Mouse (Mus musculus): Measurements from ENCODE around the gene Lysmd1. TPM values are rescaled to one million over a fixed set of nuclear protein-coding genes. Genes with fewer than 3 reads are reported as not detected.
"Not testable (repeated sequence)": the region's sequence is repeated elsewhere in the genome, so short reads cannot be mapped to it uniquely, and the experiment has no call there.

Gene Lysmd1
- polyA plus RNA-seq, 1 experiment from 2014 or later: 9.1 TPM

DNA sequence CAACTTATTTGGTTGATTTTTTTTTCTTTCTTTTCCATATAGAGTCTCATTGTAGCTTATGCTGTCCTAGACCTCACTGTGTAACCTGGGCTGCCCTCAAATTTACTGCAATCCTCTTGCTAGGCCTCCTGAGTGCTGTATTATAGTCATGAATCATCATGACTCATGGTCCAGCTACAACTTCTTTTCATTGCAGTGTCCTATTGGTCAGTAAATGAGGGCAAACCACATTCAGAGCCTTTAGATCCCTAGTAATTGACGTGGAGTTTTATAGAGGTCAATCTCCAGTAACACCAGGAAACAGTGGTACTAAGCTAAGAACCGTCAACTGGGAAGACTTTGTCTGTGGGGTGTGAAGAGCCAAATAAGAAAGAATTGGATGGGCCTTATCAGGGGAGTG is 16.1 kb upstream of the Lysmd1 start:
- Histone ChIP-seq H3K36me3 (peaks cover 75% of the 10 kb centered on the region), H3K9ac (no peak overlapping the region), H3K4me1 (replicated peaks) (peaks cover 1% of the 10 kb centered on the region; the same call in 1 of the 2 replicates), H3K4me3 (no peak overlapping the region), H3K27me3 (replicated peaks) (no peaks in the 10 kb centered on the region), H3K27ac (ENCODE audit: poor library complexity, severe bottlenecking) (no peak overlapping the region), H3K4me2 (no peak overlapping the region), H3K9me3 (replicated peaks) (no peaks in the 10 kb centered on the region)
- no peak for ATAC-seq (ENCODE audit: insufficient number of reproducible peaks, low FRiP score)
- WGBS: 84% methylated on average over 2 of the region's 2 CpGs

DNA sequence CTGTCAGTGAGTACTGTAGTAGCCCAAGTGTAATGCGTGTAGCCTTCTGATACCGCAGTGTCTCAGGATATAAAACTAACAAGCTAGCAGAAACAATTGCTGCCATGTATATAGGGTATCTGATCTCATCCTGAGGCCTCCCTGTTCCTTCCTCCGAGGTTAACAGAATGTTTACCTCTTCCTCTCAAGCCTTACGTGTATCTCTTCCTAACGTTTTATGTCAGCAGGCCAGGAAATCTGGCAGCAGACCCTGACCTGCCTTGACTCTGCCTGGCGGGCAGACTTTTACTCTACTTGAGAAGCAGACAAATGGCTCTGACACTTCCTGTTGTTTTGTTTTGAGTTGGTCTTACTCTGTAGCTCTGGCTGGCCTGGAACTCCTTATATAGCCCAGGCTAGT is 12.3 kb upstream of the Lysmd1 start:
- Histone ChIP-seq H3K4me2 (no peak overlapping the region), H3K4me1 (replicated peaks) (peaks cover 14% of the 10 kb centered on the region), H3K4me3 (no peak overlapping the region), H3K27ac (ENCODE audit: poor library complexity, severe bottlenecking) (peak overlapping the region; percentile 50), H3K27me3 (replicated peaks) (no peaks in the 10 kb centered on the region), H3K9ac (no peak overlapping the region), H3K36me3 (peaks cover 55% of the 10 kb centered on the region), H3K9me3 (replicated peaks) (no peaks in the 10 kb centered on the region)
- WGBS: 52% methylated on average over 6 of the region's 6 CpGs
- ATAC-seq (ENCODE audit: insufficient number of reproducible peaks, low FRiP score): peak; percentile 41; the same call in 1 of the 2 replicates

DNA sequence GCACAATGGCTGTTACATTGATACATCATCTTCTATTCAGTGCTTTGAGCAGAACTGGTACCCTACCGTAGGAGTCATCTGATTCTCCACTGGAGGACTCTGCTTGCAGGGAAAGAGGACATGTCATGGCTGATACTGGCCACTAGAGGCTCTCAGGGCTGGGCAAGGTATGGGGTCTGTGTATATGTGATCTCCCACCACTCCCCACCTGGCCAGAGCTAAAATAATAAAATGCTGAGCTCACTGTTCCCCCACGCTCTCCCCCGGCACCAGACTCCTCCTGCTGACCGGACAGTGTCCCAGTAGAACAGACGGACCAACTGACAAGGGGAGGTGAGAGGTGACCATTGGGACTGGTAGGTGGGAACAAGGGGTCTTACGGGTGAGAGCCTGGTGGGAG is 9.6 kb upstream of the Lysmd1 start, which contains the start of gene Tmod4:
Tmod4 (plus strand) TSS at position 231 of the 400 bp plus-strand sequence.
- ATAC-seq (ENCODE audit: insufficient number of reproducible peaks, low FRiP score): no peak; the same call in 1 of the 2 replicates
- no peak within 1 kb of the TSS for H3K4me2 ChIP-seq
- no peaks in the 10 kb centered on the region for H3K9me3 ChIP-seq (replicated peaks)
- no peak within 1 kb of the TSS for H3K4me3 ChIP-seq
- peaks cover 40% of the 10 kb centered on the region for H3K36me3 ChIP-seq
- H3K9ac ChIP-seq: 0 out of 2 replicates have a peak within 1 kb of the TSS, but pooled peaks have one; percentile 8
- H3K27ac ChIP-seq (ENCODE audit: poor library complexity, severe bottlenecking): peak within 1 kb of the TSS; percentile 22; the same call in 1 of the 2 replicates
- no peaks in the 10 kb centered on the region for H3K27me3 ChIP-seq (replicated peaks)
- 53% methylated on average over 6 of the region's 6 CpGs for WGBS
- peaks cover 14% of the 10 kb centered on the region for H3K4me1 ChIP-seq (replicated peaks)

DNA sequence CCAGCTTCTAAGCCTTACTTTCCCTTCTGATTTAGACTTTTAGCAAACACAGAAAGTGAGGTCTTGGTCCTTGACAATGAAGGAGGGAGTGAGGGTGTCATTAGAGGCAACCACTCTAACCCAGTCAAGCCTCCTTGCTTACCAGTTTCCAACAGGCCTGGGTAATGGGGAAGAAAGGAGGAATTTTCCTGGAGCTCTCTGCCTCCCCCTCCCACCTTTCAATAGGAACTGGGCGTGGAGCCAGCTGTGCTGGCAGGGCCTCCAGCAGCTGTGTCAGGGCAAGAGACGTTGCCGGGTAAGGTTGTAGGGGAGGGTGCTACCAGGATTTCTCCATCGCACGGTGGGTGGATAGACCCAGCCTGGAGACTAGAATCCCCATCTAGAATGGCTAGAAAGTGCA is 8.9 kb upstream of the Lysmd1 start:
- Histone ChIP-seq H3K4me3 (no peak overlapping the region), H3K4me2 (no peak overlapping the region)

GRCm38 (mm10) chr3:95129226-95129651 is 4.6 kb upstream of the Lysmd1 start:
- no peak for ATAC-seq (ENCODE audit: insufficient number of reproducible peaks, low FRiP score)
- no peaks in the 10 kb centered on the region for H3K27me3 ChIP-seq (replicated peaks)
- H3K27ac ChIP-seq (ENCODE audit: poor library complexity, severe bottlenecking): no peak overlapping the region
- no peak overlapping the region for H3K9ac ChIP-seq
- 63% methylated on average over 6 of the region's 6 CpGs for WGBS
- no peak overlapping the region for H3K4me3 ChIP-seq
- no peak overlapping the region for H3K4me2 ChIP-seq
- no peaks in the 10 kb centered on the region for H3K9me3 ChIP-seq (replicated peaks)
- H3K4me1 ChIP-seq (replicated peaks): peaks cover 18% of the 10 kb centered on the region
- H3K36me3 ChIP-seq: peaks cover 30% of the 10 kb centered on the region

More for the DNA sequence above, 8.9 kb upstream of the Lysmd1 start:
- peaks cover 14% of the 10 kb centered on the region for H3K4me1 ChIP-seq (replicated peaks)
- 0 out of 2 replicates have a peak overlapping the region, but pooled peaks have one; percentile 8 for H3K9ac ChIP-seq
- no peaks in the 10 kb centered on the region for H3K9me3 ChIP-seq (replicated peaks)
- H3K27me3 ChIP-seq (replicated peaks): no peaks in the 10 kb centered on the region
- H3K27ac ChIP-seq (ENCODE audit: poor library complexity, severe bottlenecking): no peak overlapping the region; the same call in 1 of the 2 replicates
- ATAC-seq (ENCODE audit: insufficient number of reproducible peaks, low FRiP score): peak; percentile 65; the same call in 1 of the 2 replicates
- peaks cover 40% of the 10 kb centered on the region for H3K36me3 ChIP-seq
- WGBS: 16% methylated on average over 5 of the region's 5 CpGs

DNA sequence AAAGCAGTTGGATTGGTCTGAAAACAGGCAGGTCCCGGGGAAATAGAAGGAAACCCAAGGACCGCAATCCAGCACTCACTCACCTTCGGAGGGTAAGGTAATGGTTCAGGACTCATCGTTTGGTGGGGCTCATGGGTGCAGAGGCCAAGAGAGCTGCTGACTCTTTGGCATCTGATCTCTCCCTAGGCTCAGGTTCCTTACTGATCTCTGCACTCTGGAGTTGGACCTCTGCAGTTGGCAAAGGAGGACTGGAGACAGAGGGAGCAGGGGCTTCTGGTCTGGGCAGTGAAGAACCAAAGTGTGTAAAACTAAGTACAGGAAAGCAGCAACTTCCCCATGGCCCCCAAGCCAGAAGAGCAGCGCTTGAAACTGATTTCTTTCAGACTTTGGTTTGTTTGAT is 3.8 kb upstream of the Lysmd1 start:
- Histone ChIP-seq H3K27ac (ENCODE audit: poor library complexity, severe bottlenecking) (no peak overlapping the region), H3K4me3 (no peak overlapping the region), H3K4me1 (replicated peaks) (peaks cover 13% of the 10 kb centered on the region), H3K9me3 (replicated peaks) (no peaks in the 10 kb centered on the region), H3K36me3 (peaks cover 30% of the 10 kb centered on the region), H3K4me2 (no peak overlapping the region), H3K9ac (no peak overlapping the region), H3K27me3 (replicated peaks) (no peaks in the 10 kb centered on the region)
- no peak for ATAC-seq (ENCODE audit: insufficient number of reproducible peaks, low FRiP score)
- WGBS: 87% methylated on average over 5 of the region's 5 CpGs

GRCm38 (mm10) chr3:95132389-95132788 is 1.5 kb upstream of the Lysmd1 start:
- H3K27me3 ChIP-seq (replicated peaks); H3K9me3 ChIP-seq (replicated peaks); H3K27ac ChIP-seq (ENCODE audit: poor library complexity, severe bottlenecking); H3K4me3 ChIP-seq; H3K4me2 ChIP-seq; ATAC-seq (ENCODE audit: insufficient number of reproducible peaks, low FRiP score); H3K9ac ChIP-seq: not testable (repeated sequence)
- Histone ChIP-seq H3K4me1 (replicated peaks) (peaks cover 19% of the 10 kb centered on the region), H3K36me3 (peaks cover 30% of the 10 kb centered on the region)
- WGBS: 78% methylated on average over 2 of the region's 2 CpGs

- no peak for ATAC-seq (ENCODE audit: insufficient number of reproducible peaks, low FRiP score)
- no peaks in the 10 kb centered on the region for H3K27me3 ChIP-seq (replicated peaks)
- no peaks in the 10 kb centered on the region for H3K9me3 ChIP-seq (replicated peaks)
- WGBS: 55% methylated on average over 11 of the region's 11 CpGs
- peak overlapping the region; percentile 85 for H3K4me3 ChIP-seq
- H3K27ac ChIP-seq (ENCODE audit: poor library complexity, severe bottlenecking): 0 out of 2 replicates have a peak overlapping the region, but pooled peaks have one; percentile 80
- peak overlapping the region; percentile 87 for H3K9ac ChIP-seq
- H3K4me2 ChIP-seq: peak overlapping the region; percentile 84
- peaks cover 33% of the 10 kb centered on the region for H3K36me3 ChIP-seq
- H3K4me1 ChIP-seq (replicated peaks): peaks cover 19% of the 10 kb centered on the region
Measured at GRCm38 (mm10) chr3:95133176-95133575, 712 bp upstream of the Lysmd1 start.

DNA sequence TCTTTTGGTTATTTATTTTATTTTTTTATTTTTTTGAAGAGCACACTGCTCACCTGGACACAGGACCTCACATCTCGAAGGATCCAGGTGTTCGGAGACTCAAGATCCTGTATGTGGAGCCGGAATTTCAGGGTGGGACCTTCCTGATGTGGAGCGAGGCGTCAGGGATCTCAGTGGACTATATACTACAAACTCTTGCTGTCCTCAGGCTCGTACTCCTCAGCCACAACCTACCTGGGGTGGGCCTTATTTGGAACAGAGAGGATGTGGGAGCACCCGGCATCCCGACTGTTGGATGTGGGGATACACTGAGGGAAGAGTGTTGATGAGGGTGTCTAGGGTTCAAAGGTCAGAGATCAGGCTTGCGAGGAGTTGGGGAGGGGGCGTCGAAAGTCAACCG is 245 bp downstream of the Lysmd1 start:
- peak; percentile 40 for ATAC-seq (ENCODE audit: insufficient number of reproducible peaks, low FRiP score)
- no CpG with 5 or more reads among the region's 12 CpGs for WGBS
- not testable (repeated sequence) for H3K4me2 ChIP-seq

GRCm38 (mm10) chr3:95135023-95135422 is 1.1 kb downstream of the Lysmd1 start:
- ATAC-seq (ENCODE audit: insufficient number of reproducible peaks, low FRiP score): 0 out of 2 replicates have a peak, but pooled peaks have one; percentile 29
- Histone ChIP-seq H3K9ac (no peak overlapping the region; the same call in 1 of the 2 replicates), H3K4me2 (peak overlapping the region; percentile 69), H3K4me1 (replicated peaks) (peaks cover 19% of the 10 kb centered on the region), H3K27me3 (replicated peaks) (no peaks in the 10 kb centered on the region), H3K27ac (ENCODE audit: poor library complexity, severe bottlenecking) (no peak overlapping the region; the same call in 1 of the 2 replicates), H3K36me3 (peaks cover 18% of the 10 kb centered on the region), H3K9me3 (replicated peaks) (no peaks in the 10 kb centered on the region), H3K4me3 (peak overlapping the region; percentile 46)
- WGBS: 17% methylated on average over 6 of the region's 6 CpGs

More for the DNA sequence above, 245 bp downstream of the Lysmd1 start:
- Histone ChIP-seq H3K4me3 (peak overlapping the region; percentile 85), H3K4me1 (replicated peaks) (peaks cover 19% of the 10 kb centered on the region), H3K36me3 (peaks cover 25% of the 10 kb centered on the region)
- not testable (repeated sequence) for H3K27ac ChIP-seq (ENCODE audit: poor library complexity, severe bottlenecking); H3K9ac ChIP-seq; H3K27me3 ChIP-seq (replicated peaks); H3K9me3 ChIP-seq (replicated peaks)

DNA sequence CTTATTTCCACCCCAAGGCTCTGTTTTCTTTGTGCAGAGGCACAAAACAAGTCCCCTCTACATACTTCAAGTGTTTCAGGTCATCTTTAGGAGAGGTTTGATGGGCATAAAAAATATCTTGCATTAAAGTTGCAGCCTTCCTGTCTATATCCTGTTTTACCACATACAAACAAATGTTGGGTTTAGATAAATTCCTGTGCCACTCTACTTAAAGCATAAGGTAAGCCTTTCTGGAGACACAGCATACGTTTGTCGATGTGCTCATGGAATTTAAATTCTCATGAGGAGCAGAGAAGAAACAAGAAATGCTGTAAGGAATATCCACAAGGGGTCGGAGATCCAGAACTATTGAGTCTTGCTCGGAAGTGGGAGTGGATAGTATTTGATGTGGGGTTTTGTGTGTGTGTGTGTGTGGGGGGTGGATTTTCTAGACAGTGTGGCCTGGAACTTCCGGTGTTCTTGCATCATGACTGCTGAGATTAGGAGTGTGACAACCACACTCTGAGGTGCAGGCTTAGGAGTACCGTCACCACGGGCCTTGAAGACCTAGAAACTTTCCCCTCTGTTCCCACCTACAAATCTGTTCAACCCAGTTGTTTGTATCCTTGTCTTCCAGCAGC is 1.7 kb downstream of the Lysmd1 start:
- no peak for ATAC-seq (ENCODE audit: insufficient number of reproducible peaks, low FRiP score)
- Histone ChIP-seq H3K4me3 (peak overlapping the region; percentile 46), H3K36me3 (peaks cover 15% of the 10 kb centered on the region), H3K27ac (ENCODE audit: poor library complexity, severe bottlenecking) (no peak overlapping the region), H3K27me3 (replicated peaks) (no peaks in the 10 kb centered on the region), H3K4me2 (peak overlapping the region; percentile 69), H3K9ac (no peak overlapping the region), H3K9me3 (replicated peaks) (no peaks in the 10 kb centered on the region), H3K4me1 (replicated peaks) (peaks cover 19% of the 10 kb centered on the region)
- 77% methylated on average over 7 of the region's 7 CpGs for WGBS
